Mouse (Mus musculus): ENCODE measurements at regions not wholly inside any gene's neighbourhood (a gene's known extent, or its start where the extent isn't known, plus 50 kb on each side); places are given as distances from the start of the nearest gene placed in this dataset.
A peak's percentile ranks its signal among the peaks of the same experiment; 100 is the strongest.

DNA sequence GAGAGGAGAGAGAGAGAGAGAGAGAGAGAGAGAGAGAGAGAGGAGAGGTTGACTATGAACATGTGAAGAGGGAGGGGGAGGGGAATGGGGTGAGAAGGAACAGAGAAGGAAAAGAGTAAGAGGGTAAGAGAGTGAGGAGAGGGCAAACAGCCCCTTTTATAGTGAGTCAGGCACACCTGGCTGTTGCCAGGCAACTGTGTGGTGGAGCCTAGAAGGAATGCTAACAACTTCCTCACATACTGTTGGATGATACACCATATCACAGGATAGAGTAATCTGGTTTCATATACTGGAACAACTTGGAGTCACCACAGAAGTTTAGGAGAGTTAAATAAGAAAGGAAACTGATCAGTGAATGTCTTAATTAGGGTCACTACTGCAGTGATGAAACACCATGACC, 204.1 kb downstream of the 1700064H15Rik start:
- Histone ChIP-seq H3K4me1 (replicated peaks; ENCODE audit: insufficient read depth, low read length) (no peaks in the 10 kb centered on the region), H3K27me3 (ENCODE audit: insufficient read depth, low read length) (no peaks in the 10 kb centered on the region), H3K9ac (ENCODE audit: low read depth, low read length) (no peak overlapping the region), H3K9me3 (replicated peaks; ENCODE audit: low read length) (no peaks in the 10 kb centered on the region), H3K27ac (no peak overlapping the region), H3K4me3 (replicated peaks; ENCODE audit: low read depth, low read length) (no peak overlapping the region), H3K4me2 (ENCODE audit: low read length) (no peak overlapping the region), H3K36me3 (ENCODE audit: insufficient read depth, low read length) (no peaks in the 10 kb centered on the region)
- no peak for TF ChIP-seq CTCF (IDR thresholded peaks at IDR 0.05; ENCODE audit: low read depth)
- DNase-seq (ENCODE audit: low spot score), result no peak
- no peak for ATAC-seq (replicated peaks; ENCODE audit: low FRiP score, low read depth)

DNA sequence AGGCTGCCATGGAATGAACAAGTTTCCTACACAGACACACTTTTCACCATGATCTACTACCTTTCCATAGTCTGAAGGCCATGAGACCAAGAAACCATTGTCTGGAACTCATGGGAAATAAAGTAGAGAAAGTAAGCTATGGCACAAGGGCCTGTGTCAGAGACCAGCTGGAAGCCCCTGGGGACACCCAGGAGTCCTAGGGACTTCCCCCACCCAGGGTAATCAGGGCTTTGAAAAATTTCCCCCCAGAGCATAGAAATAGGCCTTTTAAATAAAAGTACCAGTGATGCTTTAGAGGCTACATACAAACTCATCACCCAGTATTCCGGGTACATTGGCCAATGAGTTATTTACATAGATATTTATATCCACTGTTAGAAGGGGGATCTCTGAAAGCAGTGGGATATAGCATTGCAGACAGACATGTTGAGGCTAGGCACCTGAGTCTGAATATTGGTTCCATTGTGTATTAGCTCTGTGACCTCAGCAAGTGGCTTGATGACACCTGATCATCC, 207.0 kb downstream of the 1700064H15Rik start:
- TF ChIP-seq CTCF (IDR thresholded peaks at IDR 0.05; ENCODE audit: low read depth), result no peak
- no peak overlapping the region for H3K4me2 ChIP-seq (ENCODE audit: low read length)
- DNase-seq (ENCODE audit: low spot score) (no peak), ATAC-seq (replicated peaks; ENCODE audit: low FRiP score, low read depth) (no peak)
- 89% methylated on average over 1 of the region's 1 CpGs for WGBS
- no peak overlapping the region for H3K4me3 ChIP-seq (replicated peaks; ENCODE audit: low read depth, low read length)
- no peak overlapping the region for H3K27ac ChIP-seq
- H3K9me3 ChIP-seq (replicated peaks; ENCODE audit: low read length), result no peaks in the 10 kb centered on the region
- H3K27me3 ChIP-seq (ENCODE audit: insufficient read depth, low read length), result no peaks in the 10 kb centered on the region
- no peaks in the 10 kb centered on the region for H3K4me1 ChIP-seq (replicated peaks; ENCODE audit: insufficient read depth, low read length)
- H3K9ac ChIP-seq (ENCODE audit: low read depth, low read length), result no peak overlapping the region
- no peaks in the 10 kb centered on the region for H3K36me3 ChIP-seq (ENCODE audit: insufficient read depth, low read length)

GRCm38 (mm10) chr3:19420912-19421311, 207.6 kb downstream of the 1700064H15Rik start:
- H3K4me2 ChIP-seq (ENCODE audit: low read length), result no peak overlapping the region
- no peaks in the 10 kb centered on the region for H3K9me3 ChIP-seq (replicated peaks; ENCODE audit: low read length)
- no peaks in the 10 kb centered on the region for H3K27me3 ChIP-seq (ENCODE audit: insufficient read depth, low read length)
- WGBS, result 95% methylated on average over 5 of the region's 5 CpGs
- no peak overlapping the region for H3K27ac ChIP-seq
- no peak overlapping the region for H3K4me3 ChIP-seq (replicated peaks; ENCODE audit: low read depth, low read length)
- H3K4me1 ChIP-seq (replicated peaks; ENCODE audit: insufficient read depth, low read length), result no peaks in the 10 kb centered on the region
- TF ChIP-seq CTCF (IDR thresholded peaks at IDR 0.05; ENCODE audit: low read depth), result no peak
- no peaks in the 10 kb centered on the region for H3K36me3 ChIP-seq (ENCODE audit: insufficient read depth, low read length)
- ATAC-seq (replicated peaks; ENCODE audit: low FRiP score, low read depth), result no peak
- no peak overlapping the region for H3K9ac ChIP-seq (ENCODE audit: low read depth, low read length)
- no peak for DNase-seq (ENCODE audit: low spot score)

- DNase-seq (ENCODE audit: low spot score) (peak; percentile 54), ATAC-seq (replicated peaks; ENCODE audit: low FRiP score, low read depth) (no peak)
- H3K4me1 ChIP-seq (replicated peaks; ENCODE audit: insufficient read depth, low read length), result no peaks in the 10 kb centered on the region
- no peaks in the 10 kb centered on the region for H3K27me3 ChIP-seq (ENCODE audit: insufficient read depth, low read length)
- no peaks in the 10 kb centered on the region for H3K36me3 ChIP-seq (ENCODE audit: insufficient read depth, low read length)
- H3K9ac ChIP-seq (ENCODE audit: low read depth, low read length), result no peak overlapping the region
- H3K27ac ChIP-seq, result no peak overlapping the region
- H3K9me3 ChIP-seq (replicated peaks; ENCODE audit: low read length), result no peaks in the 10 kb centered on the region
- 35% methylated on average over 3 of the region's 3 CpGs for WGBS
- TF ChIP-seq CTCF (IDR thresholded peaks at IDR 0.05; ENCODE audit: low read depth), result no peak
- no peak overlapping the region for H3K4me2 ChIP-seq (ENCODE audit: low read length)
- H3K4me3 ChIP-seq (replicated peaks; ENCODE audit: low read depth, low read length), result no peak overlapping the region
Measured at GRCm38 (mm10) chr3:19410938-19411515, 217.4 kb downstream of the 1700064H15Rik start.

- H3K4me2 ChIP-seq (ENCODE audit: low read length), result no peak overlapping the region
- no peaks in the 10 kb centered on the region for H3K36me3 ChIP-seq (ENCODE audit: insufficient read depth, low read length)
- ATAC-seq (replicated peaks; ENCODE audit: low FRiP score, low read depth), result no peak
- TF ChIP-seq CTCF (IDR thresholded peaks at IDR 0.05; ENCODE audit: low read depth), result no peak
- H3K4me3 ChIP-seq (replicated peaks; ENCODE audit: low read depth, low read length), result no peak overlapping the region
- no peak overlapping the region for H3K27ac ChIP-seq
- no peak overlapping the region for H3K9ac ChIP-seq (ENCODE audit: low read depth, low read length)
- no peak for DNase-seq (ENCODE audit: low spot score)
- no peaks in the 10 kb centered on the region for H3K27me3 ChIP-seq (ENCODE audit: insufficient read depth, low read length)
- WGBS, result 66% methylated on average over 2 of the region's 2 CpGs
- no peaks in the 10 kb centered on the region for H3K4me1 ChIP-seq (replicated peaks; ENCODE audit: insufficient read depth, low read length)
- no peaks in the 10 kb centered on the region for H3K9me3 ChIP-seq (replicated peaks; ENCODE audit: low read length)
Measured at GRCm38 (mm10) chr3:19408283-19408682, 220.2 kb downstream of the 1700064H15Rik start.

- Histone ChIP-seq H3K9ac (ENCODE audit: low read depth, low read length) (no peak overlapping the region), H3K27ac (no peak overlapping the region), H3K4me1 (replicated peaks; ENCODE audit: insufficient read depth, low read length) (no peaks in the 10 kb centered on the region), H3K4me3 (replicated peaks; ENCODE audit: low read depth, low read length) (no peak overlapping the region), H3K4me2 (ENCODE audit: low read length) (no peak overlapping the region), H3K27me3 (ENCODE audit: insufficient read depth, low read length) (no peaks in the 10 kb centered on the region), H3K36me3 (ENCODE audit: insufficient read depth, low read length) (no peaks in the 10 kb centered on the region), H3K9me3 (replicated peaks; ENCODE audit: low read length) (no peaks in the 10 kb centered on the region)
- DNase-seq (ENCODE audit: low spot score), result no peak
- ATAC-seq (replicated peaks; ENCODE audit: low FRiP score, low read depth), result no peak
- no peak for TF ChIP-seq CTCF (IDR thresholded peaks at IDR 0.05; ENCODE audit: low read depth)
- WGBS, result 57% methylated on average over 2 of the region's 2 CpGs
Measured at GRCm38 (mm10) chr3:19407591-19408090, 220.8 kb downstream of the 1700064H15Rik start.

All from kidney, postnatal 0 days (tissue).